Mouse (Mus musculus) forebrain, embryonic 11.5 days (tissue): ENCODE results near the gene Gm42906. TPM values are rescaled to one million over a fixed set of nuclear protein-coding genes. Genes with fewer than 3 reads are reported as not detected.

Source experiments
- ATAC-seq: fragments of 200-750 bp; cut with Nextera tagmentation; replicated peaks from 2 replicates; pipeline ENCODE4 v1.8.0; 2017; ENCODE audit warnings: moderate TSS enrichment; ENCODE audit not compliant: low FRiP score
- DNase-seq: peaks from one replicate; pipeline ENCODE4 v3.0.0-alpha.2; 2017; ENCODE audit warnings: low spot score
- H3K27ac ChIP-seq: fragments of 300-500 bp; sonication (generic); 2 replicates; pipeline ENCODE4 v1.5.1; 2014; ENCODE audit warnings: low read depth, low read length
- H3K27me3 ChIP-seq: fragments of 300-500 bp; sonication (generic); 2 replicates; pipeline ENCODE4 v1.6.1; 2014; ENCODE audit warnings: mild to moderate bottlenecking, low read length, mixed read lengths; ENCODE audit not compliant: control insufficient read depth, insufficient read depth
- H3K36me3 ChIP-seq: fragments of 300-500 bp; sonication (generic); 2 replicates; pipeline ENCODE4 v1.6.1; 2014; ENCODE audit warnings: mild to moderate bottlenecking, low read length, moderate library complexity, mixed read lengths; ENCODE audit not compliant: control insufficient read depth, insufficient read depth
- H3K4me1 ChIP-seq: fragments of 300-500 bp; sonication (generic); replicated peaks from 2 replicates; pipeline ENCODE4 v1.6.1; 2014; ENCODE audit warnings: low read length, mixed read lengths; ENCODE audit not compliant: control insufficient read depth, insufficient read depth
- H3K4me2 ChIP-seq: fragments of 300-500 bp; sonication (generic); 2 replicates; pipeline ENCODE4 v1.6.1; 2014; ENCODE audit warnings: low read depth, mild to moderate bottlenecking, low read length, moderate library complexity, mixed read lengths; ENCODE audit not compliant: severe bottlenecking
- H3K4me3 ChIP-seq: fragments of 300-500 bp; sonication (generic); 2 replicates; pipeline ENCODE4 v1.5.1; 2014; ENCODE audit warnings: low read depth, low read length
- H3K9ac ChIP-seq: fragments of 300-500 bp; sonication (generic); 2 replicates; pipeline ENCODE4 v1.6.1; 2014; ENCODE audit warnings: low read length
- H3K9me3 ChIP-seq: fragments of 300-500 bp; sonication (generic); 2 replicates; pipeline ENCODE4 v1.6.1; 2016; ENCODE audit warnings: low read length, mixed read lengths; ENCODE audit not compliant: control insufficient read depth
- WGBS: fragments of 180-500 bp; shearing (Covaris S2); extraction: QIAGEN DNeasy Blood & Tissue Kit; methylation state at CpG from one replicate; pipeline ENCODE4 v1.1.7; 2014; 5-methylcytosine and 5-hydroxymethylcytosine counted together
- polyA plus RNA-seq: library from polyadenylated mRNA; unstranded; fragments of >200 nt; fragmentation: Nextera tagmentation; extraction: Ambion mirVana; gene quantifications from 2 replicates; pipeline ENCODE4 v1.2.1, GENCODE M21; 2014

Gm42906 gene
- polyA plus RNA-seq, 1 experiment from 2014 or later: not detected

GRCm38 (mm10) chr5:151174485-151175460 lies 253.2 kb downstream of the Gm42906 start:
- 79% methylated on average over 7 of the region's 7 CpGs for WGBS
- no peak for ATAC-seq
- Histone ChIP-seq H3K27ac (no peak overlapping the region), H3K4me3 (no peak overlapping the region), H3K9me3 (no peaks in the 10 kb centered on the region), H3K36me3 (no peaks in the 10 kb centered on the region), H3K4me1 (no peaks in the 10 kb centered on the region), H3K9ac (no peak overlapping the region), H3K27me3 (no peaks in the 10 kb centered on the region), H3K4me2 (no peak overlapping the region)
- DNase-seq: no peak

GRCm38 (mm10) chr5:151173774-151174173 lies 254.2 kb downstream of the Gm42906 start:
- no peak overlapping the region for H3K4me3 ChIP-seq
- H3K27ac ChIP-seq: no peak overlapping the region
- no peak overlapping the region for H3K9ac ChIP-seq
- no peaks in the 10 kb centered on the region for H3K27me3 ChIP-seq
- H3K4me1 ChIP-seq: no peaks in the 10 kb centered on the region
- 92% methylated on average over 1 of the region's 1 CpGs for WGBS
- H3K9me3 ChIP-seq: no peaks in the 10 kb centered on the region
- ATAC-seq: no peak
- H3K4me2 ChIP-seq: no peak overlapping the region
- no peak for DNase-seq
- H3K36me3 ChIP-seq: no peaks in the 10 kb centered on the region

DNA sequence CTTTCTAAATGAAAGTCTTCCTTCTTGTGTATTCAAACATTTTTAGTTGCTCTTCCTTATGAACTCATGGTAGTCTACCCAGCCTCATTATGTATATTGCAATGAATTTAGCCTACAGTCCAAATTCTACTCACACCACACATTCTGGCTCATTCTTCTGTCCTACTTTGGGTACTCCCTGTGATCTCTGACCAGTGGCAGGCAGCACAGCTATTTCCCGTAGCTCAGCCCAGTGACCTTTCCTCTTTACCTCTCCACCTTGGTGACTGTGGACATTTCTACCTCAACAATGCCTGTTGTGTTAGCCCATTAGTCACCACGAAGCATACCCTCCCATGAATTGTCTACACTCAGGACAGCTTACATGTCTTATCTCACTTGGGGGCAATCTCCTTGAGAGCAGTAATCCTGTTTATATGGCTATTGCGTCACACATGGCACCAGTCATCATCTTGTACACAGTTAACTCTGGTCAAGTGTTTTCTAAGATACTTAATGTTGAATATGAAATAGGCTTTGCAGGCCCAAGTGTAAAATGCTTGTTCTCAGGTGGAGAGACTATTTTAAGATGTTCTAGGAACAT lies 257.7 kb downstream of the Gm42906 start:
- ATAC-seq (no peak), DNase-seq (no peak)
- H3K9ac ChIP-seq: no peak overlapping the region
- H3K36me3 ChIP-seq: no peaks in the 10 kb centered on the region
- no peak overlapping the region for H3K4me3 ChIP-seq
- 79% methylated on average over 3 of the region's 3 CpGs for WGBS
- no peak overlapping the region for H3K4me2 ChIP-seq
- no peaks in the 10 kb centered on the region for H3K4me1 ChIP-seq
- H3K27me3 ChIP-seq: no peaks in the 10 kb centered on the region
- no peak overlapping the region for H3K27ac ChIP-seq
- no peaks in the 10 kb centered on the region for H3K9me3 ChIP-seq

DNA sequence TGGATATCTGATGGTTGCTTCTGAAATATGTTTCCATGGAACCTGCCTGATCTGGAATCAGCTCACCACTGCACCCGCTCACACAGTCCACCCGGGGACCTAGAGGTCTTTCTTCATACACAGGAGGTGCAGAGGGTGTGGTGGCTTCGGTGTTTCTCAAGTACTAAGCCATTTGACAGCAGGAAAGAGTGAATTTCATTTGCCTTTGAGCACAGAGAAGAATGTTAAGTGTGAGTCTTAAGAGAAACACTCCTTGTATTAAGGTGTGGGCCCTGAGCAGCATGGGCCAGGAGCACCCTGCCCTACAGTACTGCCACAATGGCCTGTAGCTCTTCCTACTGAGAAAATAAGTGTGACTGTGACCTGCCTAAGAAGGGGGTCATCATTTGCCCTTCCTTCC lies 259.8 kb downstream of the Gm42906 start:
- Histone ChIP-seq H3K4me2 (no peak overlapping the region), H3K9me3 (no peaks in the 10 kb centered on the region), H3K4me3 (no peak overlapping the region), H3K36me3 (no peaks in the 10 kb centered on the region), H3K9ac (no peak overlapping the region), H3K27me3 (no peaks in the 10 kb centered on the region), H3K27ac (no peak overlapping the region), H3K4me1 (0 out of 2 replicates have a peak, but pooled peaks cover 2% of the 10 kb centered on the region)
- 89% methylated on average over 3 of the region's 3 CpGs for WGBS
- ATAC-seq: no peak
- DNase-seq: no peak

GRCm38 (mm10) chr5:151167641-151168040 lies 260.3 kb downstream of the Gm42906 start:
- Histone ChIP-seq H3K9ac (no peak overlapping the region), H3K4me1 (0 out of 2 replicates have a peak, but pooled peaks cover 2% of the 10 kb centered on the region), H3K36me3 (no peaks in the 10 kb centered on the region), H3K27me3 (no peaks in the 10 kb centered on the region), H3K9me3 (no peaks in the 10 kb centered on the region), H3K4me3 (no peak overlapping the region), H3K27ac (no peak overlapping the region), H3K4me2 (no peak overlapping the region)
- DNase-seq (no peak), ATAC-seq (no peak)
- 82% methylated on average over 6 of the region's 6 CpGs for WGBS

DNA sequence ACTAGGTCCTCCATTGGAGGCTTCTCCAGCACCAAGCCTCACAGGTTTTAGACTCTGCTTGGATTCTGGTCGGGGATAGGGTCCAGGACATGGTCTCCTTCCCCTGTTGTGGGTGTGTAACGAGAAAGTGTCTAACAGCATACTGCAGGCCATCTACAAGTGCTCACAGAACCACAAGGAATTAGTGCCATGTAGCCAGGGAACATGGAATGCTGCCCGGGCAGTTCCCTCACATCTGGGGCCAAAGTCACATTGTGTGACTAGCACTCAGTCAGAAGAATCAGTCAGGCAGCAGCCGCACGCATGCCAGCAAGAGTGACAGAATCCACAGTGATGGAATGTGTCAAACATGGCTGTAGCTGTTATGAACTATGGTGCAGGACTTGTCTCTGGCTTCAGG lies 261.7 kb downstream of the Gm42906 start:
- no peaks in the 10 kb centered on the region for H3K36me3 ChIP-seq
- H3K4me2 ChIP-seq: no peak overlapping the region
- no peak overlapping the region for H3K4me3 ChIP-seq
- no peak overlapping the region for H3K27ac ChIP-seq
- 0 out of 2 replicates have a peak, but pooled peaks cover 2% of the 10 kb centered on the region for H3K4me1 ChIP-seq
- H3K9ac ChIP-seq: no peak overlapping the region
- DNase-seq (no peak), ATAC-seq (no peak)
- no peaks in the 10 kb centered on the region for H3K9me3 ChIP-seq
- 82% methylated on average over 5 of the region's 5 CpGs for WGBS
- H3K27me3 ChIP-seq: no peaks in the 10 kb centered on the region

- ATAC-seq: no peak
- no peaks in the 10 kb centered on the region for H3K36me3 ChIP-seq
- 87% methylated on average over 6 of the region's 6 CpGs for WGBS
- H3K27ac ChIP-seq: no peak overlapping the region
- 0 out of 2 replicates have a peak, but pooled peaks cover 2% of the 10 kb centered on the region for H3K4me1 ChIP-seq
- no peaks in the 10 kb centered on the region for H3K9me3 ChIP-seq
- H3K4me2 ChIP-seq: no peak overlapping the region
- DNase-seq: no peak
- H3K27me3 ChIP-seq: no peaks in the 10 kb centered on the region
- H3K4me3 ChIP-seq: no peak overlapping the region
- H3K9ac ChIP-seq: no peak overlapping the region
Measured at GRCm38 (mm10) chr5:151165381-151166016, 262.5 kb downstream of the Gm42906 start.

- no peak for DNase-seq
- H3K27ac ChIP-seq: no peak overlapping the region
Measured at GRCm38 (mm10) chr5:151164815-151165214, 263.1 kb downstream of the Gm42906 start.

More at GRCm38 (mm10) chr5:151164815-151165214, 263.1 kb downstream of the Gm42906 start:
- no peak overlapping the region for H3K4me2 ChIP-seq
- H3K4me3 ChIP-seq: no peak overlapping the region
- no peak overlapping the region for H3K9ac ChIP-seq
- no peaks in the 10 kb centered on the region for H3K36me3 ChIP-seq
- 0 out of 2 replicates have a peak, but pooled peaks cover 2% of the 10 kb centered on the region for H3K4me1 ChIP-seq
- no peaks in the 10 kb centered on the region for H3K27me3 ChIP-seq
- WGBS: 76% methylated on average over 4 of the region's 4 CpGs
- ATAC-seq: no peak
- no peaks in the 10 kb centered on the region for H3K9me3 ChIP-seq
